Mouse (Mus musculus) intestine, postnatal 0 days (tissue): Measurements from ENCODE around the gene Nfkbil1. TPM values are rescaled to one million over a fixed set of nuclear protein-coding genes. Genes with fewer than 3 reads are reported as not detected.

Source experiments
- ATAC-seq: fragments of 200-750 bp; cut with Nextera tagmentation; 2 replicates; pipeline ENCODE4 v1.8.0; 2017; ENCODE audit warnings: mild to moderate bottlenecking, moderate TSS enrichment, moderate library complexity
- H3K27ac ChIP-seq: fragments of 300-500 bp; sonication (generic); 2 replicates; pipeline ENCODE4 v1.5.1; 2014; ENCODE audit warnings: mild to moderate bottlenecking, low read depth, low read length, moderate library complexity
- H3K27me3 ChIP-seq: fragments of 300-500 bp; sonication (generic); replicated peaks from 2 replicates; pipeline ENCODE4 v1.6.1; 2014; ENCODE audit warnings: low read length, mixed read lengths; ENCODE audit not compliant: control insufficient read depth, insufficient read depth
- H3K36me3 ChIP-seq: fragments of 300-500 bp; sonication (generic); 2 replicates; pipeline ENCODE4 v1.6.1; 2014; ENCODE audit warnings: mild to moderate bottlenecking, moderate library complexity; ENCODE audit not compliant: control insufficient read depth, insufficient read depth
- H3K4me1 ChIP-seq: fragments of 300-500 bp; sonication (generic); replicated peaks from 2 replicates; pipeline ENCODE4 v1.6.1; 2014; ENCODE audit warnings: antibody characterized with exemption, low read length, mixed read lengths; ENCODE audit not compliant: control insufficient read depth, insufficient read depth
- H3K4me2 ChIP-seq: fragments of 300-500 bp; sonication (generic); replicated peaks from 2 replicates; pipeline ENCODE4 v1.6.1; 2014; ENCODE audit warnings: low read depth, mild to moderate bottlenecking, moderate library complexity
- H3K4me3 ChIP-seq: fragments of 300-500 bp; sonication (generic); 2 replicates; pipeline ENCODE4 v1.5.1; 2014; ENCODE audit warnings: low read depth, low read length
- H3K9ac ChIP-seq: fragments of 300-500 bp; sonication (generic); 2 replicates; pipeline ENCODE4 v1.6.1; 2014; ENCODE audit warnings: mild to moderate bottlenecking, low read depth, low read length
- H3K9me3 ChIP-seq: fragments of 300-500 bp; sonication (generic); 2 replicates; pipeline ENCODE4 v1.6.1; 2016; ENCODE audit warnings: mixed run types; ENCODE audit not compliant: control insufficient read depth
- CTCF ChIP-seq: sonication (generic); IDR thresholded peaks from 2 replicates; pipeline ENCODE4 v1.5.1; 2016; ENCODE audit warnings: low read depth, mild to moderate bottlenecking, control low read depth, antibody characterized with exemption, moderate library complexity
- WGBS: fragments of 180-500 bp; shearing (Covaris S2); extraction: QIAGEN DNeasy Blood & Tissue Kit; methylation state at CpG from one replicate; pipeline ENCODE4 v1.1.7; 2014; 5-methylcytosine and 5-hydroxymethylcytosine counted together
- polyA plus RNA-seq: library from polyadenylated mRNA; unstranded; fragments of >200 nt; fragmentation: Nextera tagmentation; extraction: Ambion mirVana; gene quantifications from 2 replicates; pipeline ENCODE4 v1.2.1, GENCODE M21; 2015

Nfkbil1 gene
- polyA plus RNA-seq, 1 experiment from 2014 or later = 8.1 TPM

DNA sequence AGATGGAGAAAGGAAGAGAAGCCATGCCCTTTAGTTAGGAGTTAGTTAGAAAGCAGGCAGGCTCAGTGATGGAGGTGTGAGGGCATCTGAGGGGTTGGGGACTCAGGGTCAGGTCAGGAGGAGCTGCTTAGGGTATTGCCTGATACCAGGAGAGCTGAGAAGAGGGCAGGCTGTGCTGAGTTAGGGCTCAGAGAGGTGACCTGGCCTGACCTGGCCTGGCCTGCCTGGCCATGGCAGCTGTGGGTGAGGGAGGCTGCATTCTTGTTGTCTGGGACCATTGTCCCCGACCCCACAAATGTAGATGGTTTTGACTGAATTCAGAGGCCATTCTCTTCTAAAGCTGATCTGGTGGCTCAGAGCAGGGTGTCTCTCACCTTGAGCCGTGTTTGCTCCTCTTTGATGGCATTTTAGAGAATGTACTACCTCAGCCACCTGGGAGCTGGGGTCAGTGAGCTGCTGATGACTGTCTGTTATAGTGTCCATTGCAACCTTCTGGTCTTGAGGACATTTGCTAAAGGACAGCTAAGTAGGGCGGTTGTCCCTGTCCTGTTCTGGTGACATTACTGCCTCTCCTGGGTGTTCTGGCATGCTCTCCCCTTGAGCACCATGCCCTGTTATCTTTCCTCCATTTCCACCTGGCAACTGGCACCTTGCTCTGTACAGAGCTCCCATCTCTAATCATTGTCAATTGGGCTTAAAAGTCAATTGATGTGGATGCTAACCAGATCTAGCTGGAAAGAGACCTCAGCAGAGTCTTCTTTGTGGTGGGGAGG lies 14.9 kb upstream of the Nfkbil1 start:
- Histone ChIP-seq H3K36me3 (peaks cover 83% of the 10 kb centered on the region), H3K9ac (no peak overlapping the region), H3K9me3 (no peaks in the 10 kb centered on the region), H3K4me3 (no peak overlapping the region), H3K4me2 (no peak overlapping the region), H3K27ac (no peak overlapping the region), H3K4me1 (no peaks in the 10 kb centered on the region), H3K27me3 (no peaks in the 10 kb centered on the region)
- ATAC-seq = no peak
- no peak for TF ChIP-seq CTCF
- WGBS = 85% methylated on average over 3 of the region's 3 CpGs

DNA sequence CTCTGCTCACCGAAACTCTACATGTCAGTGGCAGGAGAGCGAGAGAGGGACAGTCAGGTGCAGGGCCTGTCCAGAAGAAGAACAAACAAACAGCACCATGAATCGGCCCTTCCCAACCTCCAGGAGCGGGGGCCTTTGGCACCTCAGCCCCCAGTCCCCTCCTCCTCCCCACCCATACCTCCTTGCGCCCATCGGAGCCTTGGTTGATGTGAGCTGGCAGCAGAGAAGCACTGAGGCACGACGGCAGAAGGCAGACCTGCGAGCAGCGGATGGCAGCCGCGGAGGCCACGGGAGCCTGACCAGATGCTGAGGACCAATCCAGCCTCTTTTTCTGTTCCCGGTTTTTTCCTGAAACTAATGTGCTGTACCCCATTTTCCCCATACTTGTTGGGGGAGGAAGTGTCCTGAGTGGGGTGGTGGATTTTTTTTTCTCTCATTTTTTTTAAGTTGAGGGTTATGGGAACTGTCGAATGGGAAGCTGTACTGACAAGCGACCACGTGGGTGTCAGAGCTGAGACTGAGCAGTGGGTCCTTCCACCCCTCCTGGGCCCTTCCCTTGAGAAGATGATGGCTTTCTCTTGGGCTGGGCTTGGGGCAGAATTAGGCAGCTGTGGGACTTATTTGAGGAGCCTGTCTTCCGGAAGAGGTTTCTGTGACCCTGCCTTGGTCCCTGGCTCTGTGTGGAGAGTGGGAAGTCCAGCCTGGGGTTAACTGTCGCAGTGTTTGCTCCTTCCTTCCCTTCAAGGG lies 14.0 kb upstream of the Nfkbil1 start:
- H3K27me3 ChIP-seq = no peaks in the 10 kb centered on the region
- H3K9me3 ChIP-seq = no peaks in the 10 kb centered on the region
- H3K4me3 ChIP-seq = no peak overlapping the region
- no peaks in the 10 kb centered on the region for H3K4me1 ChIP-seq
- peaks cover 87% of the 10 kb centered on the region for H3K36me3 ChIP-seq
- no peak overlapping the region for H3K9ac ChIP-seq
- H3K27ac ChIP-seq = 0 out of 2 replicates have a peak overlapping the region, but pooled peaks have one; percentile 28
- no peak for TF ChIP-seq CTCF
- no peak for ATAC-seq
- WGBS = 86% methylated on average over 19 of the region's 19 CpGs
- H3K4me2 ChIP-seq = no peak overlapping the region

DNA sequence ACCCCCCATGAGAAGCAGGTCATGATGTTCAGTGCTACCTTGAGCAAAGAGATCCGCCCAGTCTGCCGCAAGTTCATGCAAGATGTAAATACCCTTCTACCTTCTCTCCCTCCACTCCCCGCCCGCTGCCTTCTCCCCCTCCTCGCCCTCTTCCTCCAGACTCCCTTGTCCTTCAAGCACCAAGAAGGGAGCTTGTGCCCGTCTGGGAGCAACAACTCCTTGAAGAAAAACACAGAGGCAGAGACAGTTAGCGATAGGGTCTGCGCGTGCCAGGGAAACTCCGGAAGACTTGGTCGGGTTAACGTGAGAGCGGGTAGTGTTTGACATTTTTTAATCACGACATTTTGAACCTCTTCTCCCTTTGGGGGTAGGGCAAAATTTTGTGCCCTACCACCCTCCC lies 13.4 kb upstream of the Nfkbil1 start:
- Histone ChIP-seq H3K4me3 (no peak overlapping the region), H3K4me2 (no peak overlapping the region), H3K9ac (no peak overlapping the region), H3K4me1 (0 out of 2 replicates have a peak, but pooled peaks cover 4% of the 10 kb centered on the region), H3K9me3 (no peaks in the 10 kb centered on the region), H3K27me3 (no peaks in the 10 kb centered on the region), H3K27ac (no peak overlapping the region), H3K36me3 (peaks cover 93% of the 10 kb centered on the region)
- no peak for TF ChIP-seq CTCF
- WGBS = 88% methylated on average over 14 of the region's 14 CpGs
- ATAC-seq = no peak

DNA sequence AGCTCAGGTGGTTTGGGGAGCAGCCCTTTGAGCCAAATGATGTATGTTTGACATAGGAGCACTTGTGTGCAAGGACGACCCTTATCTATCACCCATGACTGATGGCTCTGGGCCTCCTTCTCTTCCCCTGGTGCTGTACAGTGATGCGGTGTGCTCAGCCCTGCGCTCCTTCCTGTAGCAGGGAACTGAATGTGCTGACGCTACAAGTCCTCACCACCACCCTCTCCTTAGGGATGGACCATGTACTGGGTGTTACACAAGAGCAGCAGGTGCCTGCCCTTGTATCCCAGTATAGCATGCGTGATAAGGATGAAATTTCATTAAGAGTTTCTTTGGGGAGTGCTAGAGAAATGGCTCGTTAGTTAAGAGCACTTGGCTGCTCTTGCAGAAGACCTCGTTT lies 11.6 kb upstream of the Nfkbil1 start:
- Histone ChIP-seq H3K27ac (peak overlapping the region; percentile 46), H3K9ac (no peak overlapping the region), H3K27me3 (no peaks in the 10 kb centered on the region), H3K9me3 (no peaks in the 10 kb centered on the region), H3K4me2 (no peak overlapping the region), H3K4me1 (peaks cover 14% of the 10 kb centered on the region), H3K4me3 (no peak overlapping the region), H3K36me3 (peaks cover 81% of the 10 kb centered on the region)
- 51% methylated on average over 7 of the region's 7 CpGs for WGBS
- peak; percentile 56 for ATAC-seq
- TF ChIP-seq CTCF = no peak

DNA sequence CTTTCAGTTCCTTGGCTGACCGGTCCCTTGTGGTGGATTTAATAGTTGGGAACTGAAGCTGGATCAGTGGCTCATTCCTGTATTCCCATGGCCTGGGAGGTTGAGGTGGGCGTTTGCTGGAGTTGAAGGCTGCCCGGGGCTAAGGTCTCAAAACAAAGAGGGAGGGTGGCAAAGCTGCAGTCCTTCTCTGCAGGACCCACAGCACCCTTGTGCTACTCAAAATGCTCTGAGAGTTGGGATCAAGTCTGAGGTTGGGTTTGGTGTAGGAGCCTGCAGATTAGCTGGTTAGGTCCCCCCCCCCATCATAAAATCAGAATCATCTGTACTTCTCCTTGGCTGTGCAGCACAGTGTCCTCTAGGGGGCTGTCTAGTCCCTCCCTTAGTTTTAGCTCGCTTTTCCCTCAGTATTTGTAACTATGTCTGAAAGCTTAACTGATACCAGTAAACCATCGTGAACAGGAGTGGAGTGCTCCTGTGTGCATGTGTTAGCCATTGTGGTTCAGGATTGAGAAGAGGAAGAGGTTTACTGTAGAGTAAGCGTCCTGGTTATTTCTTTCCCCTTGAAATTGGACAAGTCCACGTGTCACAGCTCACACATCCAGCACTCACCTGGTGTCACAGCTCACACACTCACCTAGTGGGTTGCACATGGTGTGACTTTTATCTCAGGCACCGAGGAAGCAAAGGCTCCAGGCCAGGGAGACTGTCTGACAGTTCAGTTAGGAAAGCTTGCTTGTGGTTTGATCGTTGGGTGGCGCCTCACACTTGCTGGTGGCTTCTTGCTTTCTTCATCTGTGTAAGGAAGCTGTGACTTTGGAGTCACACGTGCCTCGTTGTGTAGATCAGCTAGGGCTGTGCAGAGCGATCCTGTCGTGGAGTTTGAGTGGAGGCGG lies 10.4 kb upstream of the Nfkbil1 start:
- no peaks in the 10 kb centered on the region for H3K27me3 ChIP-seq
- peak overlapping the region; percentile 46; the same call in 1 of the 2 replicates for H3K27ac ChIP-seq
- H3K9ac ChIP-seq = no peak overlapping the region
- H3K36me3 ChIP-seq = peaks cover 71% of the 10 kb centered on the region
- no peak overlapping the region; the same call in 1 of the 2 replicates for H3K4me2 ChIP-seq
- H3K4me1 ChIP-seq = peaks cover 14% of the 10 kb centered on the region
- no peak for ATAC-seq
- no peak overlapping the region for H3K4me3 ChIP-seq
- TF ChIP-seq CTCF = peak; percentile 71
- no peaks in the 10 kb centered on the region for H3K9me3 ChIP-seq
- 72% methylated on average over 15 of the region's 15 CpGs for WGBS
